In genomic region chr3:60498151-60498550, GRCm38 (mm10) we compare ENCODE assay signal across 1 mouse cellular context.
TF ChIP-seq lines count a peak whose summit lies in the region.

No protein-coding gene starts in this region.

TF ChIP-seq in MEL, 35 proteins besides CTCF, POLR2A, EP300 and RAD21:
- no peak for TF ChIP-seq ZC3H11A (IDR thresholded peaks at IDR 0.05; ENCODE audit: low read depth, low read length)
- TF ChIP-seq TBP (IDR thresholded peaks at IDR 0.05; ENCODE audit: low read depth, low read length): no peak
- no peak for TF ChIP-seq MXI1 (IDR thresholded peaks at IDR 0.05; ENCODE audit: low read depth, low read length)
- 0 out of 2 replicates have a peak, but pooled peaks have one; percentile 50 for TF ChIP-seq CHD1 (IDR thresholded peaks at IDR 0.05; ENCODE audit: low read depth, low read length)
